Mouse (Mus musculus) induced T-regulatory cell, adult 2 months (primary cell): ENCODE measurements around the gene Pfdn4.
"Not testable (repeated sequence)": the region's sequence is repeated elsewhere in the genome, so short reads cannot be mapped to it uniquely, and the experiment has no call there.

Experiments used
- DNase-seq: peaks from one replicate; pipeline ENCODE4 v3.0.0-alpha.2; 2012; ENCODE audit warnings: low read depth

Gene Pfdn4

GRCm38 (mm10) chr2:170496154-170496930, at the start of gene Pfdn4:
TSS of gene Pfdn4 (plus strand) at chr2:170496428.
- no peak for DNase-seq

DNA sequence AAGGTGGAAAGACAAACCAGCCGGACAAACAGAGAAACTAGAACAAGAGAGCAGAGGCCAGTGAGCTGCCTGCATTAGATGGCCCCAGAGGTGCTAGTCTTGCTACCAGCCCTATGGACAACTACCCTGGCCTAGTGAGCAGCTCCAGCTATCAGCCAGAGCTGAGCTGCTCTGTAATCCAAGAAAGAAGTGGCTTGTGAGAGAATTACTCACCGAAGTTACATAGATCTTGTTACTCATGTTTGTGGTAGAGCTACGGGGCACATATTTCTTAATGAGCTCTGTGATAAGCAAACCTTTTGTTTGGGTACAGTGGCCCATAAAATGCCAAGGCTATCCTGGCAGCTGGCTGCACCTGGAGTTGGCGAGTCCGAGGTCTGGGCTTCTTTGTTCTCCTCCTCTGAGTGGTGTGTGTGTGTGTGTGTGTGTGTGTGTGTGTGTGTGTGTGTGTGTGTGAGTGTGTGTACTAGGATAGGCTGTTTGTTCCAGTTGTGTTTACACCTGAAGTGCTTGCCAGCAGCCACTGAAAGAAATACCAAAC, 49.3 kb upstream of the Pfdn4 start:
- DNase-seq, result no peak

DNA sequence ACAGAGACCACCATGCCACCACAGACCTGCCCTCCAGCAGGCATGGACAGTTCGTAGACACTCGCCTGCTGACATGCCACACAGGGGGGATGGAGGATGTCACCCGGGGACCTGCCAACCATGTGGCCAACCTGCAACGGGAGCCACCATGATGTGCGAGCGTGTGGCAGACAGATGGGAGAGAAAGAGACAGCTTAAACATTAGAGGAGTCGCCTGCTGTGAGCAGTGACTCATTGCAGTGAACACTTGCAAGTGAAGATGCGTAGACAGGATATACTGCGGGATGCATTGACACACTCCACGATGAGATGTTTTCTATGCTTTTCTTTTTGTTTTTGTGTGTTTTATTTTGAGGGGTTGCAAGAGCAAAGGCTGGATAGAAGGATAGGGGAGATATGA, 48.6 kb upstream of the Pfdn4 start:
- no peak for DNase-seq

- DNase-seq, result peak; percentile 76
Observed at GRCm38 (mm10) chr2:170450933-170451332, 45.3 kb upstream of the Pfdn4 start.

DNA sequence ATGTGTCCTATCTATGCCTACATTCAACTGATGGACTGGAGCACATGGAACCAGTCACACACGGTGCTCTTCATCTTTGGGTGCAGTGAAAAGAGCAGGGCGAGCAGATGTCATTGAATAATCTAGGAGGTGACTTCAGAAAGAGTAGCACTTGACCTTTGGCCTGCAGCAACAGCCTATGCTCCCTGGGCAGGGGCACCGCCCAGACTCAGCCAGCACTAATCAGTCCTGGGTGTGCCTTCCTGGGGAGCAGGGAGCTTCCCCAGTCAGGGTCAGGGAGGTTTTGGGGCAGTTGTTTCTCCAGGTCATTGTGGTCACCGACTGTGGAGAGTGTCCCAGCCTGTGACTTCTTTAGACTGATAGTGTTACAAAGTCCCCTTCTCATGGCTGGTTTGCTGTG, 42.4 kb upstream of the Pfdn4 start:
- not testable (repeated sequence) for DNase-seq

- DNase-seq, result no peak
Observed at GRCm38 (mm10) chr2:170459183-170459582, 37.0 kb upstream of the Pfdn4 start.

- DNase-seq, result no peak
Observed at GRCm38 (mm10) chr2:170459805-170460204, 36.4 kb upstream of the Pfdn4 start.

DNA sequence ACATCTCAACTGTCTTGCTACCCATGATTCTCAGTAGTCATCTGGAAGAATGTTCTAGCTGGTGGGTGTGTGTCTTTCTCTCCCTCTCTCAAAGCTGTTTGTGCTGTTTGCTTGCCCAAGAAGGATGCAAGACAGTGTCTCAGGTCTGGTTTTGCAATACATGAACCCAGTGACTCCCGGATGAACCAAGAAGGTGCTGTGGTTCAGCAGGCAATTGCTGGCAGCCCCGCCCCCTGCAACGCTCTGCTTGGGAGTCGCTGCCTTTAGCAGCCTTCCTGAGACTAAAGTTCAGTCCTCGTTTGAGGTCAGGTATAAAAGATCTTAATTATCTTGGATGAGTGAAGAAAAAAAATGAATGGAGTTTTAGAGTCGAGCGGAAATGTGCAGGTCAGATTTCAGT, 34.6 kb upstream of the Pfdn4 start:
- DNase-seq, result no peak

GRCm38 (mm10) chr2:170464817-170465216, 31.4 kb upstream of the Pfdn4 start:
- DNase-seq, result no peak

- peak; percentile 29 for DNase-seq
Observed at GRCm38 (mm10) chr2:170468009-170468408, 28.2 kb upstream of the Pfdn4 start.

- no peak for DNase-seq
Observed at GRCm38 (mm10) chr2:170469616-170470308, 26.5 kb upstream of the Pfdn4 start.

DNA sequence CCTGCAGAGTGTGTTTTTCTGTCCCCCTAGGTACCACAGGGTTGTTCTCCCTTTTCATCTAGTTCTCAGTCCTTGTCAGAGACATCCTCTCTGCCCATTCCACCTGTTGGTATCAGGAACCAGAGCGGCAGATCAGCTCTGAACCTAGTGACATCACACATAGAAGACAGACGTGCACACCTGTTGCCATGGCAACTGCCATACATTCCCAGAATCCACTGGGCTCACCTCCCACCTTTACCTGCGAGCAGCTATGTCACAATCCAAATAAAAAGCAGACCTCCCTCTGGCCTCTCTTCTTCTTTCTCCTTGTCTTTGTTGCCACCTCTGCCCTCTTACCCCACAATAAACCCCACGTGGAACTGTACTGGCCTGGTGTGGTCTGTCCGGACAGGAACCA, 25.6 kb upstream of the Pfdn4 start:
- no peak for DNase-seq

DNA sequence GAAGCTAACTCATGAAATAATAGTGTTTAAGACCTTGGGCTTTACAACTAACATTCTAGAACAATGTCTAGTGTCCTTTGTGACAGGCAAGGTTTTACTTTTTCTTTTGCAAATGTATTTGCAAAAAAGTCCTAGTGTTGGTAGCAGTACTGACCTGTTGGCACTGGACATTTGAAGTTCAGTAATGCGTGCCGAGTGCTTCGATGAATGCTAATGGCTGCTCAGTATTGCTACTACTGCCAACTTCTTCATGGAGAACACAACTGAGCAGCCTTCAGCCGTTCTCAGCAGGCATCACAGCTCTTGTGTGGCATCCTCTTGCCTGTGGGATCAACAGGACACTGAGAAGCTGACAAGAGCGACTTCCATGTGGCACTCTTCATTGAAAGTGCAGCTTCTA, 22.1 kb upstream of the Pfdn4 start:
- no peak for DNase-seq

- no peak for DNase-seq
Observed at GRCm38 (mm10) chr2:170475164-170475563, 21.1 kb upstream of the Pfdn4 start.

DNA sequence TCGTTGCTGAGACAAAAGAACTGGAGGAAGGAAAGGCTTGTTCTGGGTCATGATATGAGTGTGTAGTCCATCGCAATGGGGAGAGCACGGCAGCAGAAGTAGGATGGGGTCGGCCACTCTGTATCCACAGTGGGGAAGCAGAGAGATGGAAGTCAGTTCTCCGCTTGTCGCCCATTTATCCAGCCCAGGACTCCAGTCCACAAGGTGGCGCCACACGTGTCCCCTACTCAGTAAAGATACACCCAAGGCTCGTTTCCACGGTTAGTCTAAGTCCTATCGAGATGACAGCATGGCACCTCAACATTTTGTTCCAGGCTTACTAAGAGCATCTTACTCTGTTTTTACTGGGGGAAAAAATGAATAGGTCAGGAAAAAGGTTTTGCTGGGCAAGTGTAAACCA, 20.0 kb upstream of the Pfdn4 start:
- DNase-seq, result peak; percentile 34

- DNase-seq, result no peak
Observed at GRCm38 (mm10) chr2:170476643-170477042, 19.6 kb upstream of the Pfdn4 start.

GRCm38 (mm10) chr2:170482019-170482540, 14.1 kb upstream of the Pfdn4 start:
- DNase-seq, result no peak

DNA sequence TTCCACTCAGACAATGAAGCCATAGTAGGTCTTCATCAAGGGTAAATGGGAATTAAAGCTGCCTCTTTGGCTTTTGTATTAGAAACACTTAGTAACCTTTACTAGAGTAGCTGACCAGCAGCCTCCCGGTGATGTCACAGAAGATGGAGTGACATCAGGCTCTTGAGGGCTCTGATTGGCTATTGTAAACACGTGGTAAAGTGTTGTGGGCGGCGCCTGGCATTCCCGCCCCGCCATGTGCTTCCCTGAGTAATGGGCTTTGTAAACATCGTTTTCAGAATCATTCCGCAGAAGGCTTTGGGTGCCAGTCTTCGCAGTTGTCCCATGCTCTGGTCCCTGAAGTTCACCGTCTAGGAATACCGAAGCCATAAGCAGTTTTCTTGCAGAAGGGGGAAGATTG, 12.3 kb upstream of the Pfdn4 start:
- DNase-seq, result no peak

- DNase-seq, result no peak
Observed at GRCm38 (mm10) chr2:170487202-170487601, 9.0 kb upstream of the Pfdn4 start.

- peak; percentile 46 for DNase-seq
Observed at GRCm38 (mm10) chr2:170487890-170488502, 8.2 kb upstream of the Pfdn4 start.

GRCm38 (mm10) chr2:170494784-170495710, 1.2 kb upstream of the Pfdn4 start:
- no peak for DNase-seq
